Mouse (Mus musculus): Measurements from ENCODE around the gene Garnl3. TPM values are rescaled to one million over a fixed set of nuclear protein-coding genes. Genes with fewer than 3 reads are reported as not detected.

The Garnl3 gene
- polyA plus RNA-seq, 1 experiment from 2014 or later: 0.40 TPM

GRCm38 (mm10) chr2:32940483-32940882 lies 191.0 kb downstream of the Garnl3 start:
- no peak overlapping the region for H3K4me2 ChIP-seq (ENCODE audit: low read depth, low read length)
- H3K4me1 ChIP-seq (ENCODE audit: insufficient read depth): no peaks in the 10 kb centered on the region
- 90% methylated on average over 4 of the region's 4 CpGs for WGBS (ENCODE audit: insufficient replicate concordance)
- no peaks in the 10 kb centered on the region for H3K27me3 ChIP-seq (ENCODE audit: insufficient read depth, low read length)
- H3K9ac ChIP-seq (replicated peaks): no peak overlapping the region
- DNase-seq (no peak), ATAC-seq (no peak)
- TF ChIP-seq EP300 (IDR thresholded peaks at IDR 0.05; ENCODE audit: low read depth) (no peak), CTCF (IDR thresholded peaks at IDR 0.05; ENCODE audit: low read depth) (no peak)
- no peaks in the 10 kb centered on the region for H3K9me3 ChIP-seq (ENCODE audit: low read length)
- no peak overlapping the region for H3K27ac ChIP-seq (ENCODE audit: low read depth)
- H3K4me3 ChIP-seq (ENCODE audit: low read depth, low read length): no peak overlapping the region
- peaks cover 11% of the 10 kb centered on the region for H3K36me3 ChIP-seq (replicated peaks; ENCODE audit: insufficient read depth, low read length)

GRCm38 (mm10) chr2:32939418-32939817 lies 192.0 kb downstream of the Garnl3 start:
- peak; percentile 75 for TF ChIP-seq CTCF (IDR thresholded peaks at IDR 0.05; ENCODE audit: low read depth)
- TF ChIP-seq EP300 (IDR thresholded peaks at IDR 0.05; ENCODE audit: low read depth): no peak
- ATAC-seq: no peak
- no peak overlapping the region for H3K27ac ChIP-seq (ENCODE audit: low read depth)

DNA sequence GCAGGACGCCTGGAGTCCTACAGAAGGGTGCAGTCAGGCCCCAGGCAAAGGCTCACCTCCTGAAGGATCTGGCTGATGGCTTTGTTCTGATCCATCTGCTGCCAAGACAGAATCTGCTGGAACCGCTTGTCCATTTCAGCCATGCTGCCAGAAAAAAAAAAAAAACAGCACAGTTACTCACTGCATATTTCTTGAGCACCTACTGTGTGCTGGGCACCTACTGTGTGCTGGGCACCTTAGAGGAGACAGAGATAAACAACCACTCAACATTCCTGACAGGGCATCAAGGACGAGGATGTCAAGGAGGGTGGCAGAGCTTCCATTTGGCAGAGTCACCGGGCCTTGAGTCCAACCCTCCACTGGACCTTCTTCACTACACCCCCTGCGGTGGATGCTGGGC lies 192.7 kb downstream of the Garnl3 start:
- no peak for ATAC-seq
- Histone ChIP-seq H3K27me3 (ENCODE audit: insufficient read depth, low read length) (no peaks in the 10 kb centered on the region), H3K9me3 (ENCODE audit: low read length) (no peaks in the 10 kb centered on the region)

More at GRCm38 (mm10) chr2:32939418-32939817, 192.0 kb downstream of the Garnl3 start:
- Histone ChIP-seq H3K4me1 (ENCODE audit: insufficient read depth) (no peaks in the 10 kb centered on the region), H3K9ac (replicated peaks) (no peak overlapping the region), H3K27me3 (ENCODE audit: insufficient read depth, low read length) (no peaks in the 10 kb centered on the region), H3K4me2 (ENCODE audit: low read depth, low read length) (no peak overlapping the region), H3K36me3 (replicated peaks; ENCODE audit: insufficient read depth, low read length) (peaks cover 5% of the 10 kb centered on the region), H3K4me3 (ENCODE audit: low read depth, low read length) (no peak overlapping the region), H3K9me3 (ENCODE audit: low read length) (no peaks in the 10 kb centered on the region)
- DNase-seq: peak; percentile 59
- WGBS (ENCODE audit: insufficient replicate concordance): 70% methylated on average over 5 of the region's 5 CpGs

More for the DNA sequence above, 192.7 kb downstream of the Garnl3 start:
- H3K9ac ChIP-seq (replicated peaks): no peak overlapping the region
- no peaks in the 10 kb centered on the region for H3K4me1 ChIP-seq (ENCODE audit: insufficient read depth)
- TF ChIP-seq EP300 (IDR thresholded peaks at IDR 0.05; ENCODE audit: low read depth) (no peak), CTCF (IDR thresholded peaks at IDR 0.05; ENCODE audit: low read depth) (no peak)
- 81% methylated on average over 5 of the region's 5 CpGs for WGBS (ENCODE audit: insufficient replicate concordance)
- H3K27ac ChIP-seq (ENCODE audit: low read depth): no peak overlapping the region
- no peak overlapping the region for H3K4me3 ChIP-seq (ENCODE audit: low read depth, low read length)
- DNase-seq: no peak
- peaks cover 3% of the 10 kb centered on the region for H3K36me3 ChIP-seq (replicated peaks; ENCODE audit: insufficient read depth, low read length)
- H3K4me2 ChIP-seq (ENCODE audit: low read depth, low read length): no peak overlapping the region

Other genes starting within 250 kb of the Garnl3 start
- gene Rpl12, start 170.1 kb downstream of the Garnl3 start, polyA plus RNA-seq (2015; fragmentation: Nextera tagmentation; extraction: Ambion mirVana): 103 and 104 TPM in 2 replicates
- 1.3 and 1.6 TPM in 2 replicates for gene Lrsam1, start 170.0 kb downstream of the Garnl3 start, polyA plus RNA-seq (2015; fragmentation: Nextera tagmentation; extraction: Ambion mirVana)
- gene Slc2a8, start 149.6 kb downstream of the Garnl3 start, polyA plus RNA-seq (2015; fragmentation: Nextera tagmentation; extraction: Ambion mirVana): 11.7 and 11.8 TPM in 2 replicates
- gene Angptl2, start 84.4 kb upstream of the Garnl3 start, polyA plus RNA-seq (2015; fragmentation: Nextera tagmentation; extraction: Ambion mirVana): 3.8 and 4.4 TPM in 2 replicates
- gene Ralgps1, start 239.8 kb upstream of the Garnl3 start, polyA plus RNA-seq (2015; fragmentation: Nextera tagmentation; extraction: Ambion mirVana): 0.51 and 0.83 TPM in 2 replicates

Data from liver, postnatal 0 days (tissue).